ENCODE assay signal across 33 mouse cellular contexts in the genomic region with DNA sequence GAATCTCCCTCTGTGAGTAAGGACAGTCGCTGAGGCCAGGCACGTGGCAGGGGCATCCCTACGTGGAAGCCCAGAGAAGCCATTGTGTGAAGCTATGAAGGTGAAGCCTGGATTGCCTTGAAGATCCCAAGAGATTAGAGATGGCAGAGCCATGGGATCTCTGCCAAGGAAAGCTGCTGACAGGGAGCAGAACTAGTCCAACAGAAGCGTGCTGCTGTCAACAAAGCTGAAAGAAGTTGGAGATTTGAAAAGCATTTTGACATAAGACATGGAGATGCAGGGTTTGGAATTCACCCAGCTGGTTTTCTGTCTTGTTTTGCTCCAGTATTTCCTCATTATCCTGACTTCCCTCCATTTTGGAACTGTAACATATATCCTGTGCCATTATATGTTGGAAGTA. TPM values are rescaled to one million over a fixed set of nuclear protein-coding genes. Genes with fewer than 3 reads are reported as not detected.
A peak's percentile ranks its signal among the peaks of the same experiment; 100 is the strongest.
DNase-seq lines count a peak whose midpoint lies in the region; ATAC-seq and TF ChIP-seq lines count a peak whose summit lies in the region.
"Had no signal": no experiment of that assay in that cellular context is flagged by ENCODE, and none has a peak within 500 bp of the region (broad histone marks: within the 10 kb centered on the region; RNA-seq: fewer than 3 reads in every experiment).

No protein-coding gene starts in this region.

- no peaks in the 10 kb centered on the region for H3K36me3 ChIP-seq in forebrain, embryonic 14.5 days (ENCODE audit: control insufficient read depth, insufficient read depth, low read length)
- no peaks in the 10 kb centered on the region for H3K36me3 ChIP-seq in forebrain, embryonic 10.5 days (replicated peaks)
- H3K36me3 ChIP-seq: embryonic facial prominence, embryonic 12.5 days; G1E; hindbrain, embryonic 12.5 days; hindbrain, embryonic 15.5 days had no signal

- H3K4me2 ChIP-seq in forebrain, embryonic 14.5 days (ENCODE audit: low read length) = no peak overlapping the region
- H3K4me2 ChIP-seq: embryonic facial prominence, embryonic 12.5 days; forebrain, embryonic 13.5 days; heart, embryonic 11.5 days; hindbrain, embryonic 12.5 days; hindbrain, embryonic 15.5 days had no signal

- TF ChIP-seq POLR2A in brain, embryonic 14.5 days (IDR thresholded peaks at IDR 0.05; ENCODE audit: borderline replicate concordance, extremely low read depth, insufficient read depth, insufficient read length, poor library complexity, severe bottlenecking) = no peak

- H3K9ac ChIP-seq in forebrain, embryonic 14.5 days (ENCODE audit: low read length) = no peak overlapping the region
- H3K9ac ChIP-seq: embryonic facial prominence, embryonic 12.5 days; forebrain, embryonic 13.5 days; hindbrain, embryonic 12.5 days; hindbrain, embryonic 15.5 days had no signal

- DNase-seq in adrenal gland, postnatal 14 days = peak; percentile 42
- no peak for DNase-seq in adrenal gland, adult 2 months
- peak; percentile 49 for DNase-seq in forebrain, embryonic 14.5 days (ENCODE audit: low spot score)
- no peak for DNase-seq in forebrain, embryonic 10.5 days (ENCODE audit: extremely low spot score, low spot score)
- DNase-seq in MN1 (ENCODE audit: low spot score) = peak; percentile 60
- DNase-seq in brain, embryonic 14.5 days (ENCODE audit: low read depth) = peak; percentile 57
- no peak for DNase-seq in spleen, postnatal 10 days (ENCODE audit: low spot score in 2 of 2)
- DNase-seq: adrenal gland, postnatal 36 days; B cell, adult 2 months; cerebellum, adult 11 months; cerebellum, adult 2 months; cerebellum, postnatal 14 days; gastrocnemius, adult 2 months; gastrocnemius, postnatal 14 days; heart, adult 11 months; kidney, adult 2 months had no signal

- H3K4me1 ChIP-seq in forebrain, embryonic 14.5 days (ENCODE audit: control insufficient read depth, insufficient read depth, low read length) = no peaks in the 10 kb centered on the region
- H3K4me1 ChIP-seq in forebrain, embryonic 10.5 days = no peaks in the 10 kb centered on the region
- H3K4me1 ChIP-seq: embryonic facial prominence, embryonic 12.5 days; forebrain, embryonic 13.5 days; hindbrain, embryonic 12.5 days; hindbrain, embryonic 15.5 days had no signal

- WGBS in forebrain, embryonic 14.5 days = 77% methylated on average over 4 of the region's 4 CpGs
- 92% methylated on average over 4 of the region's 4 CpGs for WGBS in forebrain, embryonic 10.5 days

- no peaks in the 10 kb centered on the region for H3K27me3 ChIP-seq in forebrain, embryonic 14.5 days (replicated peaks; ENCODE audit: control insufficient read depth, insufficient read depth, low read length)
- peaks cover 9% of the 10 kb centered on the region; the same call in 1 of the 2 replicates for H3K27me3 ChIP-seq in forebrain, embryonic 10.5 days (ENCODE audit: poor library complexity, severe bottlenecking)
- H3K27me3 ChIP-seq: CH12.LX; embryonic facial prominence, embryonic 12.5 days; forebrain, embryonic 13.5 days; hindbrain, embryonic 15.5 days had no signal

- H3K9me3 ChIP-seq in forebrain, embryonic 14.5 days (replicated peaks; ENCODE audit: control insufficient read depth, low read length) = no peaks in the 10 kb centered on the region
- peaks cover 3% of the 10 kb centered on the region; the same call in 1 of the 2 replicates for H3K9me3 ChIP-seq in forebrain, embryonic 10.5 days
- H3K9me3 ChIP-seq: embryonic facial prominence, embryonic 12.5 days; forebrain, embryonic 13.5 days; G1E; hindbrain, embryonic 15.5 days had no signal

- H3K27ac ChIP-seq in forebrain, embryonic 14.5 days (ENCODE audit: low read depth, low read length) = no peak overlapping the region
- H3K27ac ChIP-seq in forebrain, embryonic 10.5 days = no peak overlapping the region
- H3K27ac ChIP-seq: embryonic facial prominence, embryonic 12.5 days; forebrain, embryonic 13.5 days; gastrocnemius, adult 2 months; hindbrain, embryonic 12.5 days; hindbrain, embryonic 15.5 days had no signal

- ATAC-seq in forebrain, embryonic 14.5 days = no peak
- ATAC-seq: forebrain, embryonic 13.5 days; intestine, postnatal 0 days had no signal

- H3K4me3 ChIP-seq in forebrain, embryonic 14.5 days (ENCODE audit: low read depth, low read length) = no peak overlapping the region
- no peak overlapping the region for H3K4me3 ChIP-seq in forebrain, embryonic 10.5 days
- H3K4me3 ChIP-seq: embryonic facial prominence, embryonic 12.5 days; erythroblast, embryonic 14.5 days; forebrain, embryonic 13.5 days; gastrocnemius, adult 2 months; hindbrain, embryonic 12.5 days; hindbrain, embryonic 15.5 days had no signal

- no peak for TF ChIP-seq CTCF in brain, embryonic 14.5 days (IDR thresholded peaks at IDR 0.05; ENCODE audit: borderline replicate concordance, extremely low read depth, insufficient read depth, insufficient read length)

RNA-seq across cellular contexts. Expression of gene Fam240a, which starts 14.4 kb away (rescaled TPM):
- total RNA-seq in adrenal gland, postnatal 14 days (2021) = not detected in 2 replicates
- not detected for total RNA-seq in adrenal gland, adult 2 months (2021)
- polyA plus RNA-seq in adrenal gland, adult 2 months (2012; rRNA removed) = not detected in 2 replicates
- polyA plus RNA-seq in forebrain, embryonic 14.5 days (2014; fragmentation: Nextera tagmentation; extraction: Ambion mirVana) = not detected in 2 replicates
- polyA plus RNA-seq in forebrain, embryonic 10.5 days (2016; fragmentation: Nextera tagmentation; extraction: Ambion mirVana) = not detected in 2 replicates
- not detected in 2 replicates for polyA plus RNA-seq in brain, embryonic 14.5 days (2012; rRNA removed)
- total RNA-seq: adrenal gland, postnatal 36 days; CH12.LX; G1E; heart, adult 8-10 months; heart, postnatal 25 days; hematopoietic stem cell, adult 5-6 weeks had no signal
- polyA plus RNA-seq: cerebellum, adult 2 months; embryonic facial prominence, embryonic 12.5 days; erythroblast, embryonic 14.5 days; forebrain, embryonic 13.5 days; frontal cortex, adult 2 months; G1E; heart, embryonic 11.5 days; heart, embryonic 14.5 days; heart, postnatal 0 days; hindbrain, embryonic 12.5 days; hindbrain, embryonic 15.5 days; intestine, embryonic 14.5 days; intestine, postnatal 0 days; kidney, adult 2 months had no signal

RNA-seq across cellular contexts. Expression of gene Tmie, which starts 22.4 kb away (rescaled TPM):
- total RNA-seq in adrenal gland, postnatal 14 days (2021) = 2.2 and 3.5 TPM in 2 replicates
- total RNA-seq in adrenal gland, adult 2 months (2021) = 1 to 10 TPM; 2.0 to 3.9 TPM
- polyA plus RNA-seq in adrenal gland, adult 2 months (2012; rRNA removed) = 2.2 and 4.6 TPM in 2 replicates
- polyA plus RNA-seq in forebrain, embryonic 14.5 days (2014; fragmentation: Nextera tagmentation; extraction: Ambion mirVana) = 0.30 and 0.40 TPM in 2 replicates
- 0.14 and 0.26 TPM in 2 replicates for polyA plus RNA-seq in forebrain, embryonic 10.5 days (2016; fragmentation: Nextera tagmentation; extraction: Ambion mirVana)
- 0.61 and 1.1 TPM in 2 replicates for polyA plus RNA-seq in brain, embryonic 14.5 days (2012; rRNA removed)
- total RNA-seq: CH12.LX had no signal
- polyA plus RNA-seq: erythroblast, embryonic 14.5 days; G1E; heart, embryonic 11.5 days had no signal

RNA-seq across cellular contexts. Expression of gene Als2cl, which starts 22.6 kb away (rescaled TPM):
- total RNA-seq in adrenal gland, postnatal 14 days (2021) = 17.1 and 21.3 TPM in 2 replicates
- 10 to 100 TPM; 13.3 to 20.2 TPM for total RNA-seq in adrenal gland, adult 2 months (2021)
- 43.0 and 52.5 TPM in 2 replicates for polyA plus RNA-seq in adrenal gland, adult 2 months (2012; rRNA removed)
- polyA plus RNA-seq in forebrain, embryonic 14.5 days (2014; fragmentation: Nextera tagmentation; extraction: Ambion mirVana) = 0.54 and 0.62 TPM in 2 replicates
- 0.90 and 0.97 TPM in 2 replicates for polyA plus RNA-seq in forebrain, embryonic 10.5 days (2016; fragmentation: Nextera tagmentation; extraction: Ambion mirVana)
- 2.6 and 3.9 TPM in 2 replicates for polyA plus RNA-seq in brain, embryonic 14.5 days (2012; rRNA removed)
- total RNA-seq: G1E had no signal
- polyA plus RNA-seq: G1E had no signal

RNA-seq across cellular contexts. Expression of gene Tdgf1, which starts 43.7 kb away (rescaled TPM):
- not detected in 2 replicates for total RNA-seq in adrenal gland, postnatal 14 days (2021)
- not detected for total RNA-seq in adrenal gland, adult 2 months (2021)
- not detected in 2 replicates for polyA plus RNA-seq in adrenal gland, adult 2 months (2012; rRNA removed)
- not detected in 2 replicates for polyA plus RNA-seq in forebrain, embryonic 14.5 days (2014; fragmentation: Nextera tagmentation; extraction: Ambion mirVana)
- 0.34 and 0.61 TPM in 2 replicates for polyA plus RNA-seq in forebrain, embryonic 10.5 days (2016; fragmentation: Nextera tagmentation; extraction: Ambion mirVana)
- polyA plus RNA-seq in brain, embryonic 14.5 days (2012; rRNA removed) = 0.25 TPM in 1 of 2 replicates, not detected in the other
- total RNA-seq: adrenal gland, postnatal 36 days; CH12.LX; gastrocnemius, adult 2 months; gastrocnemius, postnatal 14 days; gastrocnemius, postnatal 4 days; heart, adult 8-10 months; heart, postnatal 25 days; hematopoietic stem cell, adult 5-6 weeks had no signal
- polyA plus RNA-seq: embryonic facial prominence, embryonic 12.5 days; erythroblast, embryonic 14.5 days; forebrain, embryonic 13.5 days; G1E; heart, embryonic 11.5 days; heart, embryonic 14.5 days; heart, postnatal 0 days; hindbrain, embryonic 12.5 days; intestine, embryonic 14.5 days; intestine, postnatal 0 days; kidney, adult 2 months had no signal

RNA-seq across cellular contexts. Expression of gene Prss50, which starts 44.5 kb away (rescaled TPM):
- 0.37 TPM in 1 of 2 replicates, not detected in the other for total RNA-seq in adrenal gland, postnatal 14 days (2021)
- total RNA-seq in adrenal gland, adult 2 months (2021) = not detected
- not detected in 2 replicates for polyA plus RNA-seq in adrenal gland, adult 2 months (2012; rRNA removed)
- not detected in 2 replicates for polyA plus RNA-seq in forebrain, embryonic 14.5 days (2014; fragmentation: Nextera tagmentation; extraction: Ambion mirVana)
- polyA plus RNA-seq in forebrain, embryonic 10.5 days (2016; fragmentation: Nextera tagmentation; extraction: Ambion mirVana) = 0.76 and 1.1 TPM in 2 replicates
- polyA plus RNA-seq in brain, embryonic 14.5 days (2012; rRNA removed) = 0.06 and 0.08 TPM in 2 replicates
- total RNA-seq: adrenal gland, postnatal 36 days; CH12.LX; G1E; gastrocnemius, adult 2 months; gastrocnemius, postnatal 14 days; gastrocnemius, postnatal 4 days; heart, adult 8-10 months; heart, postnatal 25 days; hematopoietic stem cell, adult 5-6 weeks had no signal
- polyA plus RNA-seq: G1E; heart, embryonic 14.5 days; heart, postnatal 0 days; hindbrain, embryonic 12.5 days; kidney, adult 2 months had no signal

Comparison
In these comparisons a context has a peak if more than half of its experiments do, and no peak if none do; other contexts are left out.
1. DNase-seq: peak in adrenal gland, postnatal 14 days (single experiment), forebrain, embryonic 14.5 days (single experiment), MN1 (single experiment) and brain, embryonic 14.5 days (single experiment); none in adrenal gland, adult 2 months (single experiment), forebrain, embryonic 10.5 days (single experiment) and spleen, postnatal 10 days (0 of 2).